Mouse (Mus musculus): ENCODE data around the gene Dcaf12.

The Dcaf12 gene

GRCm38 (mm10) chr4:41314141-41315129 is at the start of gene Dcaf12:
Gene Dcaf12 (minus strand): TSS chr4:41314889.
- peak; percentile 85 for DNase-seq (ENCODE audit: low spot score)

DNA sequence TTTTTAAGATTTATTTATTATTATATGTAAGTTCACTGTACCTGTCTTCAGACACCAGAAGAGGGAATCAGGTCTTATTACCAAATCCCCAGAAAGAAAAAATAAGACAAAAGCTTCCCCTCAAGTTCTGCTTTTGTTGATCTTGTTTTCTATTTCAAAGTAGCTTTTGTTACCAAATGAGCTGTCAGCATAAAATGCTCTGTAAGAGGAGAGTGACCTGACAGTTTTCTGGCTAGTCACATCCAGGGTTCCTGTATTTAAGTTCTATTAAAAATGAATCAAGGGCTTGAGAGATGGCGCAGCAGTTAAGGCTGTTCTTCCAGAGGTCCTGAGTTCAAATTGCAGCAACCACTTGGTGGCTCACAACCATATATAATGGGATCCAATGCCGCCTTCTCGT is 46.4 kb upstream of the Dcaf12 start:
- no peak for DNase-seq (ENCODE audit: low spot score)

DNA sequence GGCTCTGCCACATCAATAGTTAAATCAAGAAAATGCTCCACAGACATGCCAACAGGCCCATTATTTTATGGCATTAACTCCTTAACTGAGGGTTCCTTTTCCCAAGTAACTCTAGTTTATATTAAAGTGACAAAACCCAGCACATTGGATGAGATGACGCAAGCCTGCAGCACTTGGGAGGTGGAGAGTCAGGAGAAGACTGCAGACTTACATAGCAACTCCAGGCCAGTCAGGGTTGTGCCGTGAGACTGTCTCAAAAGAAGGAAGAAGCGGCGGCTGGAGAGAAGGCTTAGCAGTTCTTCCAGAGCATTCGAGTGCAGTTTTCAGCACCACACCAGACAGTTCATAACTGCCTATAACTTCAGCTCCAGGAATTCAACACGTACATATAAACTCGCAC is 44.7 kb upstream of the Dcaf12 start:
- no peak for DNase-seq (ENCODE audit: low spot score)

DNA sequence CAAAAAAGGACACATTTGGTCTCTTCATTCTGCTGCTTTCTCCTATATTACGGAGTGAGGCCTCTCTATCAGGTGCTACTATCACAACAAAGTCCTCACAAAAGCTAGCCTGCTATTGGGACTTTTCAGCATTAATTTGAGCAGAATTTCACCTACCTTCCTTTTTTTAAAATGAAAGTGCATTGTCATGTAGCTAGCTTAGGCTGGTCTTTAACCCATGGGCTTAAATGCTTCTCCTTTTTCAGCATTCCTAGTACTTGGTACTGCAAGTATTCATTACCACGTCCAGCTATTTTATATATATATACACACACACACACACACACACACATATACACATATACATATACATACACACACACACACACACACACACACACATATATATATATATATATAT is 44.0 kb upstream of the Dcaf12 start:
- no peak for DNase-seq (ENCODE audit: low spot score)

- no peak for DNase-seq (ENCODE audit: low spot score)
Observed at GRCm38 (mm10) chr4:41357154-41357553, 42.5 kb upstream of the Dcaf12 start.

- DNase-seq (ENCODE audit: low spot score): no peak
Observed at GRCm38 (mm10) chr4:41353265-41353664, 38.6 kb upstream of the Dcaf12 start.

GRCm38 (mm10) chr4:41352758-41353157 is 38.1 kb upstream of the Dcaf12 start:
- DNase-seq (ENCODE audit: low spot score): peak; percentile 13

DNA sequence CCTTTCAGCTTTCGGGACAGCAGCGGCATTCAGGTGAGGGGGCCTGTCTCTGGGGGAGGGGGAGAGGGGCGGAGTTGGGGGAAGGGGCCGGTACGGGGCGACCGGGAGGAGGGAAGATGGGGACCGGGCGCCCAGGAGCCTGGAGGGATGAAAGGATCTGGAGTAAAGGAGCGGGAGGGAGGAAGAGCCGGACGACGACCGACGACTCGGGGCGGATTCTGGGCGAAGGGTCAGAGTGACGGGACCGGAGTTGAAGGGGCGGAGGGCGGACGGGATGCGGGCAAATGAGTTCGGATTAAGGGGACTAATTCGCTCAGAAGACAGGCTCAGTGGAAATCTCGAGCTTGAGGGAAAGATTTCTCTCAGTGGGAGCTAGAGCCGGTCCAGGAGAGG is 34.5 kb upstream of the Dcaf12 start:
- DNase-seq (ENCODE audit: low spot score): peak; percentile 50

- DNase-seq (ENCODE audit: low spot score): peak; percentile 86
Observed at GRCm38 (mm10) chr4:41348584-41349198, 34.0 kb upstream of the Dcaf12 start, which contains the start of gene Ubap1. Gene Ubap1 (plus strand): TSS chr4:41348996.

- no peak for DNase-seq (ENCODE audit: low spot score)
Observed at GRCm38 (mm10) chr4:41347839-41348238, 33.1 kb upstream of the Dcaf12 start.

DNA sequence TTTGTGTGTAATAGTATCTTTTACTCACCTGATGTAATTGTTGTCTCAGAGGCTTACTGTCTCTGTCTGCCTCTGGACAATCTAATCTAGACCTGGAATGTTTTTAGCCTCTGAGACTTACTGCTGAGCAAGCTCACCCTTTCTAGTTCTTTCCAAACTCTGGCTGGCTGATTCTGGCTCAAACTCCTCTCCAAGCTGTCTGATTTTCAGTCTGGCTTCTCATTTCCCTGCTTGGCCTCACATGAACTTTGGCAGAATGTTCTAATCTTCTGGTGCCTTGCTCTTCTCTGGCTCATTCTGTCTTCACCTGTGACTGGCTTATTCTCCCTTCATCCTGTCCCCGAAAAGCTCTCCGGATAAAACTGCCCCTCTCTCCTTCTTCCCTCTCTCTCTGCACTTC is 31.3 kb upstream of the Dcaf12 start:
- DNase-seq (ENCODE audit: low spot score): no peak

DNA sequence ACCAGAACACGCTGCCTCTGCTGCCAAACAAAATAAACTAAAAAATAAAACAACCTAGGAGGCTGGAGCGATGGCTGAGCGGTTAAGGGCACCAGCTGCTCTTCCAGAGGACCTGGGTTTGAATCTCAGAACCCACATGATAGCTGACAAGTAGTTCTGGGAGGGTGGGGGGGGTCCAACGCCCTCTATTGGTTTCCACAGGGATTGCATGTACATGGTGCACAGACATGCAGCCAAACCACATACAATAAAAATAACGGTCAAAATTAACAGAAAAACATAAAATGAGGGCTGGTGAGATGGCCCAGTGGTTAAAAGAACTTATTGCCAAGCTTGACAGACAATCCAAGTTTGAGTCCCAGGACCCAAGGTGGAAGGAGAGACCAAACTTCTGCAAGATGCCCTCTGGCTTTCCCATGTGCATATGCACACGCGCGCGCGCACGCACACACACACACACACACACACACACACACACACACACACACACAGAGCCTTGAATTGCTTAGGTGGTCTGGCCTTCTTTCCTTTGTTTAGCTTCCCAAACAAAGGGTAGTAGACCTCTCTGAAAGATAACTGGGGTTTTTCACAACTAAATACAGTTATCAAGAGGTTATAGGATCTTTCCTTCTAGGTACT is 26.3 kb upstream of the Dcaf12 start:
- DNase-seq (ENCODE audit: low spot score): no peak

DNA sequence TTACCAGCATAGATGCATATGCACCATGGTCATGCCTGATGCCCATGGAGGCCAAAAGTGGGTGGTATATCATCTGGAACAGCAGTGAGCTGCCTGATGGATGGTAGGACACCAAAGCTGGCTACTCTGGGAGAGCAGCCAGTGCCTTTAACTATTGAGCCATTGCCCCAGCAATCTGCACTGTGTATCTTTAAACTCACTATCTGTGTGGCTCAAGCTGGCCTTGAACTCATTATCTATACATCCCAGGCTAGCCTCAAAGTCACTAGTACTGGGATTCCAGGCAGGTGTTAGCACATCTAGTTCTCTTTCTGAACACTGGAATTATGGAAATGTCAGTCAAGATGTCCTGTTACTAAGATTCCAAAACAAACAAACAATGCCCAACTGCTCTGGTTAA is 21.9 kb upstream of the Dcaf12 start:
- DNase-seq (ENCODE audit: low spot score): peak; percentile 28

DNA sequence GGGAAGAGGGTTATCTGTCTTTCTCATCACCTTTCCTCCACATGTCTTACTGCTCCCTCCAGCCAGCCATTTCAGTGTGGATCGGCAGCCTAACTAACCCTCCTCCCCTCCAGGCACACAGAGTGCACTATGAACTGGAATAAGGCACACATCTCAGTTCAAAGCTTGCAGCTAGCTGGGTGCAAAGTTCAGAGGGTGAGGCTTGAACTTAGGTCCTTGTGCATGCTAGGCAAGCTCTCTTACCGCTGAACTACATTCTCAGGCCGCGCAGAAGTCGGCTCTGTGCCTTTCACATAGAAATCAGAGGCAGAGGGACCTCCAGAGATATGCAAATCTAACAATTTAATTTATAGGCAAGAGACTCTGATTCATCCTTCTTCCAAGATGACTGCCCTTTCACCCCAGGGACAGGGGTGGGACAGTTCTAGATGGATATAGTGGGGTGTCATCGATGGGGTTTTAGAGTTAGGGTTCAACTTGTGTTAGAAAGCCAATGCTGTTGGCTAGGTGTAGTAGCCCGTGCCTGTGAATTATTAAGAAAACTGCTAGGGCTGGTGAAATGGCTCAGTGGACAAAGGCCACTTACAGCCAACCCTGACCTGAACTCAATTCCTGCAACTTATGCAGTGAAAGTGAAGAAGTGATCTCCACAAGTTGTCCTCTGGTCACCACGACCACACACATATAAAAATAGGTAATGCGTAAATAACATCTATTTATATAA is 17.2 kb upstream of the Dcaf12 start:
- DNase-seq (ENCODE audit: low spot score): no peak

DNA sequence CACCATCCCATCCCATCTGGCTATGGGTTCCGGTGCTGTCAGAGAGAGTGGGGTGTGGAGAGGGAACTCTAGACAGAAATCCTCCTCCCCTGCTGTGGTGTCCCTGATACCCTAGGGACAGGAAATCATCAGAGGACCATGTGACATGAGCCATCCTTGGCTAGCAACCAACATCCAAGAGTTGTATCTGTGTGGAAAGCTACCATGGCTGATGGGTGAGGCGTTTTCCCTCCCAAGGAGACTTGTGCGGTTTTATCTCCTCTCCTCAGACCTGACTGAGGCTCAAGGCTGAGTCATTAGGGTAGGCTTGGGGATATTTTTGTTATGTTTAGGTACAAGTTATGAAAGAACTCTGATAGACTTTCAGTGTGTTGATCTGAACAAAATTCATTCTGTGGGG is 16.4 kb upstream of the Dcaf12 start:
- DNase-seq (ENCODE audit: low spot score): peak; percentile 63

- DNase-seq (ENCODE audit: low spot score): no peak
Observed at GRCm38 (mm10) chr4:41329481-41329880, 14.8 kb upstream of the Dcaf12 start.

DNA sequence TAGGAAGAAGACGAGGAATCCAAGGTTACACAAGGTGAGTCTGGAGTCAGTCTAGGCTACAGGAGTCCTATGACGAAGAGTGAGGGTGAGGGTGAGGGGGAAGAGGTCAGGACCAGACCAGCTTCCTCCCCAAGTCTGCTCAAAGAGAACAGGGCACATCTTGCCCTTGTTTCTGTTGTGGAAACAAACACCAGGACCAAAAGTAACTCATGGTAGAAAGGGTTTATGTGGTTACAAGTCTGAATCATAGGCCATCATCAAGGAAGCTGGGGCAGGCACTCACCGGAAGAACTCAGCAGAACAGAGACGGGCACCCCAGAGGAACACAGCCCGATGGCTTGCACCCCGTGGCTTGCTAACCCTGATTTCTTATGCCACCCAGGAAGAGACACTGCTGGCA is 12.2 kb upstream of the Dcaf12 start:
- no peak for DNase-seq (ENCODE audit: low spot score)

DNA sequence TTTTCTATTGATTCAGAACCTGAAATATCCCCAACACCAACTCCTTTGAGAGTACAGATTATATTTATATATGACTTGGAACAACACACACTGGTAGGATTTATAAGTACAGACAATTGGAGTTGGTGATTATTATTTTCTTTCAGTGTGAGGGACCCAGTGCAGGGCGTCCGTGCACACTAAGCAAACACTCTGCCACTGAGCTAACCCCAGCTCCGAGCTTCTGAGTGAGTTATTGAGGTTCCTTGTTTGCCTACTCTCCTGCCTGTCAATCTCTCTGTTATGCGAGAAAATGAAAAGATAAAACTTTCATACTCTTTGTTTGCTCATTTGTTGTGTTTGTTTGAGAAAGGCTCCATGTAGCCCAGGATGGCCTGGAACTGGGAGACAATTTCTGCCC is 6.3 kb upstream of the Dcaf12 start:
- DNase-seq (ENCODE audit: low spot score): no peak

- no peak for DNase-seq (ENCODE audit: low spot score)
Observed at GRCm38 (mm10) chr4:41318267-41318666, 3.6 kb upstream of the Dcaf12 start.

DNA sequence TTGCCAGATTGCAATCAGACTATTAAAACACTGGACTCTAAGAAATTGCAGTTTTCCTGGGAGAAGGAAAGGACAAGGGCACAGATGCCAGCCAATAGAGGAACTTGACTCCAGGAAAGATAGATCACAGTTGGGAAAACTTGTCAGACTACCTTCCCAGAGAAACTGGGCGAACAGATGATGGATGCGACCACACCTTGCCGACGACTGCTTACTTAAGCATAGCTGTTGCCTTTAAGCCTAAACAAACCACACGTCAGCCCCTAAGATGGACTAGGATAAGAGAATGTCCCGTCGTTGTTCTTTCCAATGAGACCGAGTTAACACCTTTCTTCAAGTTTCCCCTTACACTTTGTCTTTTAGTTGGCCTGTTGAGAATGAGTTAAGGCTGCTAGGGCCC is 484 bp upstream of the Dcaf12 start:
- no peak for DNase-seq (ENCODE audit: low spot score)

GRCm38 (mm10) chr4:41313722-41314121 is 967 bp downstream of the Dcaf12 start:
- DNase-seq (ENCODE audit: low spot score): no peak

Data from spleen, adult 12 weeks (tissue).